Mouse (Mus musculus) hematopoietic stem cell, adult 5-6 weeks (primary cell): ENCODE data around the gene Ferd3l. TPM values are rescaled to one million over a fixed set of nuclear protein-coding genes. Genes with fewer than 3 reads are reported as not detected.

Experiments used
- ATAC-seq, 2 experiments: fragments of 125-278 bp in 1 of 2; replicated peaks in 1 of 2; 2 replicates each; pipeline ENCODE4 v1.8.0; 2016 to 2017; ENCODE audit warnings: inconsistent platforms in 2 of 2, mild to moderate bottlenecking in 2 of 2, moderate number of reproducible peaks in 2 of 2, low read depth in 1 of 2, moderate TSS enrichment in 1 of 2; ENCODE audit not compliant: low FRiP score in 2 of 2, poor library complexity in 2 of 2, severe bottlenecking in 2 of 2, insufficient read depth in 1 of 2, low TSS enrichment in 1 of 2
- total RNA-seq: library from RNA; stranded (forward); fragments of 172-1452, 232-1000 nt; gene quantifications from 2 replicates; pipeline ENCODE4 v1.2.3, GENCODE M21; 2017

The Ferd3l gene
- total RNA-seq, 1 experiment from 2014 or later = not detected

DNA sequence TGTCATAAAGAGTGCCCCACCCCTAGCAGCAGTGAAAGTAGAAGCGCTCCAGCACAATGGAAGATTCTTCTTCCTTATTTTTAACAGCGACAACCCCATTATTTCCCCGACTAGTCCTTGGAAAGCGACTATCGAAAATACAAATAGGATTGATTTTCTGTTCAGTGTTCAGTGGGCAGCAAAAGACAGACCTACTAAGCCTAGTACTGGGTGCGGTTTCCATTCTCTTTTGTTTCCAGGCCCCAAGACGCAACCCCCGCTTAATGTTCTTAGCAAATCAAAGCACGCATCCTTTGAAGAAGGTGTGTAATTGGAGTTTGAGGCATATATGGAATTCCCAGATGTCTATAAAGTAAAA, 34.5 kb downstream of the Ferd3l start:
- ATAC-seq = no peak

DNA sequence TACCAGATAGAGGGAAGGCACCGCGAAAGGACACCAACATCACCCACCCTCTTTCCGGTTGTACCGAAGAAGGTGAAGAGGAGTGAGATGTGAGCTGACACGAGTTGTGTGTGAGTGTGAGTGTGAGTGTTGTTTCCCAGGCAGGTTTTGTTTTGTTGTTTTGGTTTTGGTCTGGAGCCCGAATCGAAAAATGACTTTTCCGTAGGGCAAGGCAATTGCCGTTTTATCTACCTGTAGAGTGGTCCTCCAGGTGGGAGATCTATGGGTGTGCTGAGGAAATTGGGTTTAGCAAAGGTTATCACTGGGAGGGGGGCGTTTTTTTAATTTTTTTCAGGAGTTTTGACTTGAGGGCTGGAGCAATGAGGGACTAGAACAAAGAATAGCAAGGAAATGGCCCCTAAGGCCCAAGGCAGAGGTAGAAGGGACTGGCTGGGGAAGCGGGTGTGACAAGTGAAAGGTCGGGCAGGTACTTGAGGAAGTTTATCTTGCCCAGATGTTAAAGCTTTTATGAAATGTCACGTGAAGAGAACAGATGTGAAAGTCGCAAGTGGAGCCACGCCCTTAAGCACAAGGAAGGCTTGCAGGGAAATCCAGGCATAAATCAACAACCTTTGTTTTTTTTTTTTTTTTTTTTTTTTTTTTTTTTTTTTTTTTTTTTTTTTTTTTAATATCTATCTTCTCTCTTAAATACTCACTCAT, 35.6 kb downstream of the Ferd3l start:
- ATAC-seq = no peak

DNA sequence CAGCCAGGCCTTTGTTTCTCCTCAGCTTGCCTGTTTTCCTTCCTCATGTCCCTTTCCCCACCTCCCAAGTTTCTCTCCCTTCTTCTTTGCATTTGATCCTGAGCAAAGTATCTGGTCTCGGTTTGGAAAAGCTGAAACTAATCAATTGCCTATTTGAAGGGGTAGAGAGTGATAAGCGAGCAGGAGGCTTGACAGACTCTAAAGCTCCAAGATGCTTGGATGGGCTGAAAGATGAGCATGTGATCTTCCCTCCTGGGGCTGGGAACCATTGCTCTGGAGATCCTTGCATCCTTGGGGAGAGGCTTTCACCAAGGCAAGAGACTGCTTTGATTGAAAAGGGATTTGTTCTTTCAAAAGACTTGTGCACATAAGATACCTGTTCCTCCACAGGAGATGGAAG, 36.2 kb downstream of the Ferd3l start:
- ATAC-seq = no peak

DNA sequence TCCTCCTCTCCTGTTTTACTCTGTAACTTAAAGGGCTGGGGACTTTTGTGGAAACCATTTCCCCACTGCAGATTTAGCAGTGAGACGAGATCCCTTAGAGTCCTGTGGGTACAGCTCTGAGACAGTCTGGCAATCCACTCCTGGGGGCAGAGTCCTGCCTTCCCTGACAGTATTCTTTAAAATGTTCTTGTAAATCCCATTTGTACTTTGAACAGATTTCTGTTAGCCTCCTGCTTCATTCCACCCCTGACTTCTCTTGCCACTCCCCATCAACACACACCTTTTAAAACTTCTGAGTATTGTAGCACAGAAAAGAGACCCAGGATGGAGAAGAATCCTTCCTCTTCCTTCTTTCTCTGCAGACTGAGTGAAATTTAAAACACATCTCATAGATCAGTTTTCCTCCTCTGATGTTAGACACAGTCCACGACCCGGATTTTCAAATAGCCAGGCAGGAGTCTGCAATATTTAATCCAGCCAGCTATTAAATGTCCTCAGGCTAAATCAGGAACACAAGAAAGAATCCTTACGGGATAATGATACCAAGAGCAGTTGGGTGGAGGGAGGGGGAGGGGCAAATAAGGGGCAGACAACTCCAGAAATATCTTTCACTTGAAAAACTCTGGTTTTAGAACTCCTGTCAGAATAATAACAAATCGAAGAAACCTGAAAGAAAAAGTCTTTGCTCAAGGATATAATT, 37.6 kb downstream of the Ferd3l start:
- no peak for ATAC-seq

DNA sequence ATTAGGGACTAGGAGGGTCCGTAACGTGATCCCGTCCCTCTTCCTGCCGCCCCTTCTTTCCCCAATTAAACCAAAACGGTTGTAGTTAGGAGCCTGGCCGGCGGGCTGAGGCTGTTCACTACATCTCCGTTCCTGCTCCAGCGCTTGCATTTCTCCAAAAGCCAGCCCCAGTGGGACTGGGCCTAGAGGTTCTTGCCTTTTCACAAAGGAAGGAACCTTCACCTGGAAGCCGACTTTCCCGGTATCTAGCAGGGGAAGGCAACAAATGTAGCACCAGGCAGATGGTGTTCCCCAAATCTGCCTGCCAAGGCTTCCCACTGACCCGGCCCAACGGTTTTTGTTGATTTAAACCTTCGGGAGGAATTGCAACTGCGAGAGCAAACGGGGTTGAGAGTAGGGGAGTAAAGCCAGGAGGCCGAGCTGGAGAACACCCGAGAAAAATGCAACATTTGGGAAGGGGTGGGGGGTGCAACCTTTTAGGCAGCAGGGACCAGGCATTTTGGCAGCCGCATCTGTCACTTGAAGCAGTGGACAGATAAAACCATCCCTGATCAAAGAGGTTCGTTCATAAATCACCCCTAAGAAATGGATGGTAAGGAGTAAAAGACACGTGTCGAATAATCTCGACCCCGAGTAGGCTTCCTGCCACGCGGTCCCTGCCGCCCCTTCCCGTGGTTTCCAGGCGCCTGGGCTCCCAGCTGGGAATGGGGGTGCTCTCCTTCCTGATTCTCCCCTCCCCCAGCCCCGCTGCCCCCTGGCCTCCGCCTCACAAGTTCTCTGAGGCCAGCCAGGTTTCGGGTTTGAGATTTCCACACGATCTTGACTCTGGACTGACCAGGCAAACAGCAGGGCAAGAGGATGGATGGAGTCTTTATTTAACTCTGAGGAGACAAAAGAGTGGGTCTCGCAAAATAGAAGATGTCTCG, 38.5 kb downstream of the Ferd3l start:
- ATAC-seq = no peak

DNA sequence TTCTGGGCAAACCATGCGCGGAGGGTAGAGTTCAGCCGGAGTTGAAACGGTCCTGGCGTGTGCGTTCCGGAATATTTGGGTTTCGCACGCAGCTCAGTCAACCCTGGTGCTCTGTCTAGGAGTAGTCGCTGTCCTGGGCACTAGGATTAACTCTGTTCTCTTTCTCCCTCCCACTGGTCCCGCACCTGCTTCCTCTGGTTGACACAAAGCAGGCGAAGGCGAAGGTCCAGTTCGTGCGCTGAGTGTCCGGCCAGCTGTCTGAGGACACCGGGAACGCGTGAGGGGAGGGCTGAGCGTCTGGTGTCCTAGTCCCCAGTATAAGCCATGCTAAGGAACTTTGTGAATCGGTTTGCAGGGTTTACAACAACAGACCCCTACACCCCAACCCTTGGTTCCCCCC, 39.3 kb downstream of the Ferd3l start:
- ATAC-seq = no peak

DNA sequence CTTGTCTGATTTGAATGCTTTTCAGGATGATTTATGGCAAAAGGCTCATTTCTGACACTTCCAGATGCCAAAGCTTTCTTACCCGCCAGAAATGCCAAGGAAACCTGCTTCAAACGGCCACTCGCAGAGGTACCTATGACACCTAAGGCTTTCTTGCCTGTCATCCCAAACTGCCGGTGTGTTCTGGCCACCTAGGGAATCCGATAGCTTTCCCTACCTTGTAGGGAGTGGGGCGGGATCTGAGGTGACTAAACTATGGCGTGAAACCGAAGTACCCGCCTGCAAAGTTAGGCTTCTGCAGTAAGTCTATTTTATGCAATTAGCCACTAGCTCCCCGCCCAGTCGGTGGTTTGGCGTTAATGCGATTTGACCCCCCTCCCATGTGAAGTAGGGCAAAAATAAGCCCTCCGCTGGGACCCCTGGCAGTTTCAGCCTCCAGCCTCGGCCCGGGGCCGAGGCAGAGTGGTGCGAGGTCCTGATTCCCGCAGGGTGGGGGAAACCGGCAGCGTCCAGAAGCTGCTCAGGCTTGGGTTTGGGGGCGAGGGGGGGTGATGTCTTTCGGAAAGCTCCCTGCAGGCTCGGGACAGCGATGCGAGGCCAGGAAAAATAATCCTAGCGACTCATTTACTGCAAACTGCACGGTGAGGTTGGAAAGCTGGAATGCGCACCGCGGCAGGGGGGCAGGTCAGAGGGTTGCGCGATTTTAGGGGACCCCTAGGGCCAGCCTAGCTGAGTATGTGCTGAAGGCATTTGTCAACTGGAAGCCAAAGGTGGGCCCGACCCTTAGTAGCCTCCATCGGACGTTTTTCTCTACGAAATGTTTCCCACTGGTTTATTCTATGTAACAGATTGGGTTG, 40.0 kb downstream of the Ferd3l start:
- no peak for ATAC-seq

DNA sequence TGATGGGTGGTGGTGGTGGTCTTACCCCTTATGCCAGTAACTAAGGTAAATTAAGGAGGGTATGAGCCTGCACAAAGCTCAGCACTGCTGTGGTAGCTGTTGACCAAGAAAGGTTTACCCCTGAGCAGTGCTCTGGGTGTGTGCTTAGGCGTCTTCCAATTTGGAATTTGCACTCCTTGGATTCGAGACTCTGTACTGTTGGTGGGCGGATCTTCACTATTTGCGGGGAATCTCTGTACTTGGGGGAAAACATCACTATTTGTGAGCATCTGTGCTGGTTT, 40.6 kb downstream of the Ferd3l start:
- ATAC-seq = no peak

Other genes starting within 250 kb of the Ferd3l start
- not detected in 2 replicates for gene Twist1, start 29.2 kb downstream of the Ferd3l start, total RNA-seq